Mouse (Mus musculus): ENCODE data around the gene Tnni2.

GRCm38 (mm10) chr7:142403591-142403990 is 38.0 kb upstream of the Tnni2 start:
- no peak for TF ChIP-seq CTCF (IDR thresholded peaks at IDR 0.05; ENCODE audit: borderline replicate concordance, control insufficient read depth, extremely low read depth, insufficient read depth, low read length, poor library complexity)
- no peak for TF ChIP-seq POLR2A (IDR thresholded peaks at IDR 0.05; ENCODE audit: control insufficient read depth, extremely low read depth, insufficient read depth, low read length, poor library complexity)
